8 mouse cellular contexts compared by ENCODE assay signal in the genomic region with DNA sequence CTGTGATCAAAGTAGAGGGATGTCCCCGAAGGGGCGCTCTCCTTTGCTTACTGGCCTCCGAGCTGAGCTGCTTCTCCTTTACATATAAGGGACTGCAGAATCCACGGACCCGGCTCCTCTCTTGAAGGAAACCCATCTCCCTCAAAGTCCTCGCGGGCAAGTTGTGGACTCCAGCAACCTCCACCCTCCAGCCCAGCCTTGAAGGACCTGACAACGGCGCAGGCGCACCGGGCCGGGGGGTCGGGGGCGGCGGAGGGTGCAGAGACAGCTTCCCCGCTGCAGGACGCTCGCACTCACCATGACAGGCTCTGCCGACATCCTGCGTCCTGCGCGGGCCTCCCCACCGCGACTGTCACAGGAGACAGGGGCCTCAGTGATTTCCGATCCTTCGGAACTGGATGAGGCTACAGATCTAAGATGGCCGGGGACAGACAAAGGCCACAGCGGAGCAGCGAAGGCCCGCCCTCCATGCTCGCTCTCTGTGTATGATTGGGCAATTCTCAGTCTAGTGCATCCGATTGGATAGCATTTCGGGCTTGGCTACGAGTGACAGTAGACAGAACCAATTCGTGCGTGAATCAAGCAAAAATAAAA. TPM values are rescaled to one million over a fixed set of nuclear protein-coding genes. Genes with fewer than 3 reads are reported as not detected.
DNase-seq lines count a peak whose midpoint lies in the region; ATAC-seq lines count a peak whose summit lies in the region.

A gene (minus strand): TSS at position 440 of the 594 bp plus-strand sequence.

- under 1% methylated on average over 36 of the region's 36 CpGs for WGBS in lung, embryonic 16.5 days

- DNase-seq in MEL-GATA-1-ER (ENCODE audit: extremely low read depth, low read depth): peak; percentile 93
- peak; percentile 94 for DNase-seq in cerebellum, adult 8-10 months
- DNase-seq in forelimb bud, embryonic 11.5 days (ENCODE audit: low read depth, low spot score): peak; percentile 97
- DNase-seq in layer of hippocampus, adult 9-10 months (ENCODE audit: low spot score): peak; percentile 98
- peak; percentile 75 for DNase-seq in ovary, postnatal 10 days (ENCODE audit: low spot score)
- DNase-seq in thymus, postnatal 10 days (ENCODE audit: low spot score in 2 of 2): peak; percentile 88 to 89

- no peaks in the 10 kb centered on the region for H3K9me3 ChIP-seq in lung, embryonic 16.5 days (ENCODE audit: control insufficient read depth, low read length)

- peaks cover 18% of the 10 kb centered on the region for H3K4me1 ChIP-seq in lung, embryonic 16.5 days (replicated peaks; ENCODE audit: control insufficient read depth, insufficient read depth, low read length)

- peak within 1 kb of the TSS; percentile 78 for H3K4me2 ChIP-seq in lung, embryonic 16.5 days (ENCODE audit: low read depth, low read length)

- peak; percentile 100 for ATAC-seq in hematopoietic stem cell, adult 5-6 weeks (replicated peaks in 1 of 2; ENCODE audit: insufficient read depth in 1 of 2, low FRiP score in 2 of 2, low TSS enrichment in 1 of 2, low read depth in 1 of 2, poor library complexity in 2 of 2, severe bottlenecking in 2 of 2)
- ATAC-seq in lung, embryonic 16.5 days (ENCODE audit: low read depth): peak; percentile 100

- H3K27me3 ChIP-seq in lung, embryonic 16.5 days (ENCODE audit: control insufficient read depth, insufficient read depth, low read depth, low read length): no peaks in the 10 kb centered on the region

- H3K36me3 ChIP-seq in lung, embryonic 16.5 days (ENCODE audit: control insufficient read depth, insufficient read depth, low read length): peaks cover 16% of the 10 kb centered on the region

- H3K4me3 ChIP-seq in lung, embryonic 16.5 days (ENCODE audit: low read length): peak within 1 kb of the TSS; percentile 76

- peak within 1 kb of the TSS; percentile 93 for H3K9ac ChIP-seq in lung, embryonic 16.5 days (ENCODE audit: low read length)

- H3K27ac ChIP-seq in lung, embryonic 16.5 days (ENCODE audit: low read length): peak within 1 kb of the TSS; percentile 97

RNA-seq across cellular contexts. Expression of the gene that starts here (rescaled TPM):
- 34.4 and 42.6 TPM in 2 replicates for total RNA-seq in hematopoietic stem cell, adult 5-6 weeks (2017)
- 31.1 and 32.0 TPM in 2 replicates for polyA plus RNA-seq in lung, embryonic 16.5 days (2015; fragmentation: Nextera tagmentation; extraction: Ambion mirVana)

Comparison
In these comparisons a context has a peak if more than half of its experiments do, and no peak if none do; other contexts are left out.
1. Peak in every context shown above with its lines: DNase-seq, ATAC-seq, H3K4me3 ChIP-seq and H3K27ac ChIP-seq.